Mouse (Mus musculus) C2C12 (cell line): ENCODE measurements around the gene 9330182L06Rik.

Source experiments
- CTCF ChIP-seq: IDR thresholded peaks from one replicate; pipeline ENCODE4 v1.5.1; 2011; ENCODE audit not compliant: control insufficient read depth, insufficient read depth, insufficient read length
- FOSL1 ChIP-seq: IDR thresholded peaks from one replicate; pipeline ENCODE4 v1.8.0; 2011; ENCODE audit warnings: mild to moderate bottlenecking, low read length; ENCODE audit not compliant: poor library complexity, insufficient read depth, severe bottlenecking
- MAX ChIP-seq: IDR thresholded peaks from one replicate; pipeline ENCODE4 v1.6.1; 2011; ENCODE audit warnings: mild to moderate bottlenecking, control low read depth
- MYOD1 ChIP-seq: IDR thresholded peaks from one replicate; pipeline ENCODE4 v1.6.1; 2011; ENCODE audit warnings: low read depth; ENCODE audit not compliant: control insufficient read depth, insufficient read length
- MYOG ChIP-seq: IDR thresholded peaks from one replicate; pipeline ENCODE4 v1.6.1; 2011; ENCODE audit not compliant: control insufficient read depth, insufficient read length; ENCODE audit errors: extremely low read depth

DNA sequence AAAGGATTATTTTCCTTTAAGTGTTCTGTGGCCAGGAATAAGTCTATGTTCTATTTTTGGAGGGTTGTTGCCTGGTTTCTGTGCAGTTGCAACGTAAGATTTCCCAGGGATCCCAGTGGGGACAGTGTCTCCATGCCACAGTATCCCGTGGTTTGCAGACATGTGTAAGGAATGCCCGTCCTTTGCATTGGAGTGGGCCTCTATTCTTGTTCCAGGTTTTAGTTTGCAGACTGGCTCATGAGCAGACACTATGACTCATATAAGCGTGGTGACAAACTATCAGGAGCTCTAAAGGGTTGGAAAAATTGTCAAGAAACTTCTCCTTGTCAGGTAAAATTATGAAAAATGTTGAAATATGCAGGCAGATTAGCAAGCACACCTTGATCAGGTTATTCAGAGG, 107.4 kb downstream of the 9330182L06Rik start:
- TF ChIP-seq CTCF (no peak), MAX (no peak), MYOD1 (no peak), MYOG (no peak), FOSL1 (no peak)
